Mouse (Mus musculus) G1E (cell line): ENCODE data around the gene Hpcal1. TPM values are rescaled to one million over a fixed set of nuclear protein-coding genes. Genes with fewer than 3 reads are reported as not detected.
"Not testable (repeated sequence)": the region's sequence is repeated elsewhere in the genome, so short reads cannot be mapped to it uniquely, and the experiment has no call there.

ENCODE experiments used
- ATAC-seq: 2 replicates; pipeline ENCODE4 v1.8.0; 2016; ENCODE audit warnings: mild to moderate bottlenecking; ENCODE audit not compliant: insufficient number of reproducible peaks, poor library complexity, low FRiP score, severe bottlenecking; ENCODE audit errors: extremely low read depth
- DNase-seq: peaks from one replicate; pipeline ENCODE4 v3.0.0; 2012; ENCODE audit warnings: low spot score
- H3K27me3 ChIP-seq: 2 replicates; pipeline ENCODE4 v1.6.1; 2012; ENCODE audit warnings: mild to moderate bottlenecking, low read length, inconsistent platforms; ENCODE audit not compliant: insufficient read depth
- H3K36me3 ChIP-seq: replicated peaks from 2 replicates; pipeline ENCODE3; 2012; ENCODE audit warnings: mild to moderate bottlenecking, inconsistent platforms
- H3K4me1 ChIP-seq: 2 replicates; pipeline ENCODE4 v1.6.1; 2012; ENCODE audit warnings: low read depth, low read length, inconsistent platforms, mixed read lengths; ENCODE audit not compliant: insufficient read depth
- H3K4me3 ChIP-seq: 2 replicates; pipeline ENCODE4 v1.5.1; 2012; ENCODE audit warnings: low read depth, mild to moderate bottlenecking, inconsistent platforms, low read length, moderate library complexity, mixed read lengths
- H3K9me3 ChIP-seq: replicated peaks from 2 replicates; pipeline ENCODE4 v1.6.1; 2012; ENCODE audit warnings: inconsistent platforms
- CTCF ChIP-seq: IDR thresholded peaks from 2 replicates; pipeline ENCODE4 v1.5.1; 2012; ENCODE audit warnings: low read depth, low read length, inconsistent platforms, mixed read lengths
- GATA1 ChIP-seq: IDR thresholded peaks from 2 replicates; pipeline ENCODE4 v1.6.1; 2012; ENCODE audit warnings: borderline replicate concordance, low read length, inconsistent platforms, mixed read lengths
- GATA2 ChIP-seq: IDR thresholded peaks from 2 replicates; pipeline ENCODE4 v1.6.1; 2012; ENCODE audit warnings: low read depth, low read length, inconsistent platforms, borderline replicate concordance
- POLR2AphosphoS5 ChIP-seq: IDR thresholded peaks from 2 replicates; pipeline ENCODE4 v1.6.1; 2012; ENCODE audit warnings: low read depth, low read length, inconsistent platforms; ENCODE audit not compliant: insufficient replicate concordance
- TAL1 ChIP-seq: conservative IDR thresholded peaks from 2 replicates; pipeline ENCODE4 v1.6.1; 2012; ENCODE audit warnings: low read depth, low read length, inconsistent platforms, mixed read lengths
- polyA plus RNA-seq: library from polyadenylated mRNA; stranded (reverse); fragments of >175 nt; gene quantifications from 2 replicates; pipeline ENCODE4 v1.2.3, GENCODE M21; 2012
- total RNA-seq, 2 experiments: library from RNA; stranded (forward) in 1 of 2; stranded (reverse) in 1 of 2; fragments of 200-1000 nt in 1 of 2; fragments of >200 nt in 1 of 2; fragmentation: Nextera tagmentation in 1 of 2; gene quantifications; 2 replicates each; pipeline ENCODE4 v1.2.3; 2014 to 2017

Gene Hpcal1
- total and polyA plus RNA-seq, 3 experiments: not detected

DNA sequence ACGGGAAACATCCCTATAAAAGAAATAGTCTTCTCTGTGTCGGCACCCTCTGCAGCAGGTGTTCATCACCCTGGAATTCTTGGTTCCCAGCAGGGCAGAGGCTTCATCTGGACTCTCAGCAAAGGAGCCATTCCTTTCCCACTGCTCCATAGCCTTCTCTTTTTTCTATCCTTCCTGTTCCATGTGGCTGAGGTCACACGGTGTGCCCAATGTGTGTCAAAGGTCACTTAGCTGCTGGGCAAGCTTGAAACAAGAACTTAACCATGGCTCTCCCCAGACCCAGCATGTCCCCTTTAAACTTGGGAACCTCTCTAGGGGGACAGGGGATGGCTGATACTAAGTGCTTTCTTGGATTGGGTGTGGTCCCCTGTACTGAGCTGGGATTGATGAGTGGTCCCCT, 73.3 kb downstream of the Hpcal1 start:
- Histone ChIP-seq H3K4me3 (no peak overlapping the region), H3K36me3 (no peaks in the 10 kb centered on the region), H3K4me1 (no peaks in the 10 kb centered on the region), H3K27me3 (no peaks in the 10 kb centered on the region), H3K9me3 (peaks cover 7% of the 10 kb centered on the region; the same call in 1 of the 2 replicates)
- no peak for DNase-seq
- no peak for TF ChIP-seq CTCF
- no peak for TF ChIP-seq GATA1
- TF ChIP-seq GATA2: no peak
- TF ChIP-seq TAL1: no peak
- no peak for TF ChIP-seq POLR2AphosphoS5
- ATAC-seq: no peak

DNA sequence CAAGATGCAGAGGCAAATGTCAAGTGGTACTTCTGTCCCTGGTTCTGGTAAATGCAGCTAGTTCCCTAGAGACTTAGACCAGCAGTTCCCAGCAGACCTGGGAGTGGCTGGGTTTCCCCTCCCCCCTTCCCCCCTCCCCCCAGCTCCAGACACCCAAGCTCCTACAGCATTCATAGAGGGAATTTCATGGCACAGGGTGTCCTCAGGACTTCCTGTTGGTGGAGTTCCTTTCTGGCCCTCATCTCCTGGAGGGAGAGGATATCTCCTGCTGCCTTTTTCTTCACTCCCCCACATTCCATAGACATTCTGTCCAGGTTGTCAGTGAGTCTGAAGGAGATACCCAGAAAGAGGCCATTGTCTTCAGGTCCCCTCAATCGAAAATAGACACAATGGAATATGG, 76.9 kb downstream of the Hpcal1 start:
- not testable (repeated sequence) for DNase-seq, H3K4me1 ChIP-seq

GRCm38 (mm10) chr12:17769476-17770172, 79.0 kb downstream of the Hpcal1 start:
- TF ChIP-seq GATA2 (no peak), CTCF (no peak), TAL1 (no peak), POLR2AphosphoS5 (no peak), GATA1 (no peak)
- no peak for DNase-seq
- no peaks in the 10 kb centered on the region for H3K27me3 ChIP-seq
- no peak for ATAC-seq
- no peaks in the 10 kb centered on the region for H3K36me3 ChIP-seq
- peaks cover 20% of the 10 kb centered on the region for H3K9me3 ChIP-seq
- no peak overlapping the region for H3K4me3 ChIP-seq
- H3K4me1 ChIP-seq: no peaks in the 10 kb centered on the region

More for the DNA sequence above, 76.9 kb downstream of the Hpcal1 start:
- peaks cover 17% of the 10 kb centered on the region for H3K9me3 ChIP-seq
- not testable (repeated sequence) for H3K27me3 ChIP-seq, H3K4me3 ChIP-seq, ATAC-seq, H3K36me3 ChIP-seq

- H3K4me1 ChIP-seq: no peaks in the 10 kb centered on the region
- H3K36me3 ChIP-seq: no peaks in the 10 kb centered on the region
- no peaks in the 10 kb centered on the region for H3K27me3 ChIP-seq
- no peak overlapping the region for H3K4me3 ChIP-seq
- no peak for TF ChIP-seq GATA1
- no peak for TF ChIP-seq TAL1
- no peak for TF ChIP-seq POLR2AphosphoS5
- no peak for TF ChIP-seq GATA2
- TF ChIP-seq CTCF: no peak
- H3K9me3 ChIP-seq: peaks cover 16% of the 10 kb centered on the region
- DNase-seq (no peak), ATAC-seq (no peak)
Measured at GRCm38 (mm10) chr12:17770538-17770937, 79.9 kb downstream of the Hpcal1 start.

DNA sequence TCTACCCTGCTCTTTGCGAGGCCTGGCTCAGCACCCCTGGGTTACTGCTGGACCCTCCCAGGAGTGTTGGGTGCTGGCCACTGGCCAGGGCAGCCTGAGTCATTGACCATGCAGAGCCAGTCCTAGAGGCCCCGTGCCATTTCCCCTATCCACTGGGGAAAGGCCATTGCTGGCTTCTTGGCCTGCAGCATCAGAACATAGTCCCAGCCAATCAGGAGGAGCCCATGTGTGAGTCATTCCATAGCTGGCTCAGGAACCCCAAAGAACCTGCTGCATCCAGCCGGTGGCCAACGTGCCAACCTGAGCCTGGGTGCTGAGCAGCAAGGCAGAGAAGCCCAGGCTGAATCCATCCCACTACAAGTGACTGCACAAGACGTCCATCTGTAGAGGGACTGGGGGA, 83.1 kb downstream of the Hpcal1 start:
- not testable (repeated sequence) for H3K4me3 ChIP-seq, H3K4me1 ChIP-seq, H3K27me3 ChIP-seq, H3K36me3 ChIP-seq, ATAC-seq, DNase-seq
- H3K9me3 ChIP-seq: peaks cover 13% of the 10 kb centered on the region

DNA sequence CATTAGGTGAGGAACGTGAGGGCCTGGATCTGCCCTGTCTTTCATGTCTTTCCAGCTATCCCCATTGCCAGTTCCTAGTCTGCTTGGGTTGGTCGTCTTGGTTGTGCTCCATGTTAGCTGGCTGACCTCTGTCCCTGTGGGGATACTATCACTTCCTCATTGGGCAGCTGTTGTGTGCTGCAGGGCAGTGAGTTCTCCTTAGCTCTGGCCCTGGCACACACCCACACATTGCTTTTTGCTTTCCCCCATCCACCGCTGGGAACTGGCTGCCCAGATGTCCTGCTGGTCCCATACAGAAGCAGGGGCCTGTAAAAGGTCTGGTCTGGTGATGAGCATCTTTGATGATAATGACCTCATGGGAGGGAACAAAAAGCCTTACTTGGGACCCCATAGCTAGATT, 84.2 kb downstream of the Hpcal1 start:
- ATAC-seq, H3K4me3 ChIP-seq, H3K36me3 ChIP-seq, H3K4me1 ChIP-seq, H3K27me3 ChIP-seq, DNase-seq: not testable (repeated sequence)
- peaks cover 13% of the 10 kb centered on the region for H3K9me3 ChIP-seq

DNA sequence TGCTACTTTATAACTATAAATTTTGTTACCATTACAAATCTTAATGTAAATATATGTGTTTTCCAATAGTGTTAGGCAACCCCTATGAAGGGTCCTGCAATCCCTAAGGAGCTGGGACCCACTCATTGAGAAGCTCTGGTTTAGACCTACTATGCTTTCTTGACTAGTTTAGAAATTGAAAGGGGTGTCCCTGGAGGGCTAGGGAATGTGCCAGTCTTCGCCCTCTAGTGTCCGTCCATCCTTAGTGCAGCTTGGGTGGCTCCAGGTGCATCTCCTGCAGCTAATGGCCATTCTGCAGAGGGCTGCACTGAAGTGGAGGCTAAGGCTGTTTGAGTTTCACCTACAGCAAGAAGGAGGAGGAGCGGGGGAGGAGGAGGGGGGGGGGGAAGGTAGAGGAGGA, 87.7 kb downstream of the Hpcal1 start:
- ATAC-seq (no peak), DNase-seq (no peak)
- H3K36me3 ChIP-seq: no peaks in the 10 kb centered on the region
- H3K27me3 ChIP-seq: no peaks in the 10 kb centered on the region
- H3K9me3 ChIP-seq: no peaks in the 10 kb centered on the region
- no peak overlapping the region for H3K4me3 ChIP-seq
- TF ChIP-seq GATA1 (no peak), POLR2AphosphoS5 (no peak), CTCF (no peak), TAL1 (no peak), GATA2 (no peak)
- no peaks in the 10 kb centered on the region for H3K4me1 ChIP-seq
